Mouse (Mus musculus): ENCODE measurements around the gene Taz. TPM values are rescaled to one million over a fixed set of nuclear protein-coding genes. Genes with fewer than 3 reads are reported as not detected.
A peak's percentile ranks its signal among the peaks of the same experiment; 100 is the strongest.

Gene Taz
- polyA plus RNA-seq, 1 experiment, result 30.5 TPM

- H3K36me3 ChIP-seq (ENCODE audit: control insufficient read depth, insufficient read depth, low read length, poor library complexity, severe bottlenecking), result 0 out of 2 replicates have a peak, but pooled peaks cover 2% of the 10 kb centered on the region
- H3K9me3 ChIP-seq (replicated peaks; ENCODE audit: control insufficient read depth, insufficient read depth, low read length, poor library complexity, severe bottlenecking), result no peaks in the 10 kb centered on the region
- TF ChIP-seq CTCF (IDR thresholded peaks at IDR 0.05; ENCODE audit: low read depth, low read length) (no peak), EP300 (IDR thresholded peaks at IDR 0.05; ENCODE audit: insufficient read depth, low read depth, low read length) (no peak), POLR2A (IDR thresholded peaks at IDR 0.05; ENCODE audit: insufficient read depth, low read length) (no peak)
- no peaks in the 10 kb centered on the region for H3K27me3 ChIP-seq (ENCODE audit: control insufficient read depth, insufficient read depth, low read length, poor library complexity, severe bottlenecking)
- peak overlapping the region; percentile 95 for H3K4me3 ChIP-seq (ENCODE audit: low read depth, low read length)
- H3K27ac ChIP-seq (ENCODE audit: insufficient read depth, low read length), result no peak overlapping the region
- H3K9ac ChIP-seq (ENCODE audit: low read depth, poor library complexity, severe bottlenecking), result peak overlapping the region; percentile 87
- peaks cover 2% of the 10 kb centered on the region for H3K4me1 ChIP-seq (ENCODE audit: control insufficient read depth, insufficient read depth, low read length)
Observed at GRCm38 (mm10) chrX:74283092-74283437, 1.4 kb downstream of the Taz start.

GRCm38 (mm10) chrX:74293431-74293830 lies 11.7 kb downstream of the Taz start:
- peaks cover 2% of the 10 kb centered on the region for H3K4me1 ChIP-seq (ENCODE audit: control insufficient read depth, insufficient read depth, low read length)
- no peaks in the 10 kb centered on the region for H3K27me3 ChIP-seq (ENCODE audit: control insufficient read depth, insufficient read depth, low read length, poor library complexity, severe bottlenecking)
- no peaks in the 10 kb centered on the region for H3K9me3 ChIP-seq (replicated peaks; ENCODE audit: control insufficient read depth, insufficient read depth, low read length, poor library complexity, severe bottlenecking)
- H3K27ac ChIP-seq (ENCODE audit: insufficient read depth, low read length), result no peak overlapping the region
- TF ChIP-seq CTCF (IDR thresholded peaks at IDR 0.05; ENCODE audit: low read depth, low read length) (no peak), EP300 (IDR thresholded peaks at IDR 0.05; ENCODE audit: insufficient read depth, low read depth, low read length) (no peak), POLR2A (IDR thresholded peaks at IDR 0.05; ENCODE audit: insufficient read depth, low read length) (no peak)
- no peaks in the 10 kb centered on the region for H3K36me3 ChIP-seq (ENCODE audit: control insufficient read depth, insufficient read depth, low read length, poor library complexity, severe bottlenecking)
- H3K9ac ChIP-seq (ENCODE audit: low read depth, poor library complexity, severe bottlenecking), result no peak overlapping the region
- no peak overlapping the region for H3K4me3 ChIP-seq (ENCODE audit: low read depth, low read length)

- Histone ChIP-seq H3K4me1 (ENCODE audit: control insufficient read depth, insufficient read depth, low read length) (peaks cover 3% of the 10 kb centered on the region), H3K27me3 (ENCODE audit: control insufficient read depth, insufficient read depth, low read length, poor library complexity, severe bottlenecking) (no peaks in the 10 kb centered on the region), H3K36me3 (ENCODE audit: control insufficient read depth, insufficient read depth, low read length, poor library complexity, severe bottlenecking) (peaks cover 5% of the 10 kb centered on the region), H3K27ac (ENCODE audit: insufficient read depth, low read length) (peak within 1 kb of the TSS; percentile 11; the same call in 1 of the 2 replicates), H3K4me3 (ENCODE audit: low read depth, low read length) (peak within 1 kb of the TSS; percentile 74), H3K9me3 (replicated peaks; ENCODE audit: control insufficient read depth, insufficient read depth, low read length, poor library complexity, severe bottlenecking) (no peaks in the 10 kb centered on the region), H3K9ac (ENCODE audit: low read depth, poor library complexity, severe bottlenecking) (peak within 1 kb of the TSS; percentile 72)
- TF ChIP-seq POLR2A (IDR thresholded peaks at IDR 0.05; ENCODE audit: insufficient read depth, low read length) (peak; percentile 45), CTCF (IDR thresholded peaks at IDR 0.05; ENCODE audit: low read depth, low read length) (no peak)
Observed at GRCm38 (mm10) chrX:74296538-74297448, 15.1 kb downstream of the Taz start, which contains the start of gene Atp6ap1. TSS of gene Atp6ap1 (plus strand) at chrX:74297097.

DNA sequence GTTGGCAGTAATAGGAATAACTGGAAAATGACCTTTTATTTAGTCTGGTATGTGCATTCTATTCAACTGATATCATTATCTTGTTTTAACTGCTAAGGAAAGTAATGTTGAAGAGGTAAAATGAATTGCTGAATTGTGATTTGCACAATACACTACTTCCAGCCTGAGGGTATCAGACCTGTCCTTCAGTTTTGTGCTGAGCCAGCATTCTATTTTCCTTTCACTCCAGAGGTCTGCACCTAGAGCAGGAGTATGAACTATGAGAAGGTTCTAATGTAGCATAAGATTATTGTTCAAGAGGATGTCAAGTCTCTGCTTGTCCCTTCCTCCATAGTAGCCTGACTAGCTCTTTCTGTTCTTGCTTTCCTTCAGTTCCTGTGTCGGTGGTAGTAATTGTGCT lies 16.6 kb downstream of the Taz start:
- Histone ChIP-seq H3K4me3 (ENCODE audit: low read depth, low read length) (no peak overlapping the region), H3K4me1 (ENCODE audit: control insufficient read depth, insufficient read depth, low read length) (peaks cover 3% of the 10 kb centered on the region), H3K9ac (ENCODE audit: low read depth, poor library complexity, severe bottlenecking) (no peak overlapping the region), H3K27ac (ENCODE audit: insufficient read depth, low read length) (no peak overlapping the region), H3K36me3 (ENCODE audit: control insufficient read depth, insufficient read depth, low read length, poor library complexity, severe bottlenecking) (peaks cover 9% of the 10 kb centered on the region), H3K27me3 (ENCODE audit: control insufficient read depth, insufficient read depth, low read length, poor library complexity, severe bottlenecking) (no peaks in the 10 kb centered on the region), H3K9me3 (replicated peaks; ENCODE audit: control insufficient read depth, insufficient read depth, low read length, poor library complexity, severe bottlenecking) (no peaks in the 10 kb centered on the region)
- TF ChIP-seq CTCF (IDR thresholded peaks at IDR 0.05; ENCODE audit: low read depth, low read length) (no peak), POLR2A (IDR thresholded peaks at IDR 0.05; ENCODE audit: insufficient read depth, low read length) (no peak), EP300 (IDR thresholded peaks at IDR 0.05; ENCODE audit: insufficient read depth, low read depth, low read length) (no peak)

DNA sequence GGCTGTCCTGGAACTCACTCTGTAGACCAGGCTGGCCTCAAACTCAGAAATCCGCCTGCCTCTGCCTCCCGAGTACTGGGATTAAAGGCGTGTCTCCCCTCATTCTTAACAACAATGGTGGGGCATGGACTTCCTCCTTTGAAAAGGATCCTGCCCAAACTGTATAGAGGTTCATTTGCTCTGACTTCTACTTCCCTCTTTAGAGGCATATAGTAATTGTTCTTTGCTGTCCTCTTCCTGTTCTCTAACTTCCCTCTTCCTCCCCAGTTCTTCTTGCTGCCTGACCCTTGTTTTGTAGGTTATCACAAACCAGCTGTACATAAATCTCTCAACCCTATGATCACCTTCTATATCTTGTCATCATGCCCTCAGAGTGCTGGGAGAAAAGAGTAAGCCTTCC lies 18.0 kb downstream of the Taz start:
- TF ChIP-seq POLR2A (IDR thresholded peaks at IDR 0.05; ENCODE audit: insufficient read depth, low read length), result no peak
- no peak for TF ChIP-seq EP300 (IDR thresholded peaks at IDR 0.05; ENCODE audit: insufficient read depth, low read depth, low read length)
- TF ChIP-seq CTCF (IDR thresholded peaks at IDR 0.05; ENCODE audit: low read depth, low read length), result no peak
- H3K27ac ChIP-seq (ENCODE audit: insufficient read depth, low read length), result no peak overlapping the region
- no peaks in the 10 kb centered on the region for H3K9me3 ChIP-seq (replicated peaks; ENCODE audit: control insufficient read depth, insufficient read depth, low read length, poor library complexity, severe bottlenecking)
- peaks cover 15% of the 10 kb centered on the region for H3K36me3 ChIP-seq (ENCODE audit: control insufficient read depth, insufficient read depth, low read length, poor library complexity, severe bottlenecking)
- no peaks in the 10 kb centered on the region for H3K27me3 ChIP-seq (ENCODE audit: control insufficient read depth, insufficient read depth, low read length, poor library complexity, severe bottlenecking)
- peaks cover 3% of the 10 kb centered on the region for H3K4me1 ChIP-seq (ENCODE audit: control insufficient read depth, insufficient read depth, low read length)
- H3K9ac ChIP-seq (ENCODE audit: low read depth, poor library complexity, severe bottlenecking), result no peak overlapping the region
- no peak overlapping the region for H3K4me3 ChIP-seq (ENCODE audit: low read depth, low read length)
